Mouse (Mus musculus) mesoderm, embryonic 11.5 days (tissue): ENCODE data around the gene Gypa.

Experiments
- DNase-seq: peaks from one replicate; pipeline ENCODE4 v3.0.0-alpha.2; 2012; ENCODE audit warnings: low read depth, low spot score

Gypa gene

DNA sequence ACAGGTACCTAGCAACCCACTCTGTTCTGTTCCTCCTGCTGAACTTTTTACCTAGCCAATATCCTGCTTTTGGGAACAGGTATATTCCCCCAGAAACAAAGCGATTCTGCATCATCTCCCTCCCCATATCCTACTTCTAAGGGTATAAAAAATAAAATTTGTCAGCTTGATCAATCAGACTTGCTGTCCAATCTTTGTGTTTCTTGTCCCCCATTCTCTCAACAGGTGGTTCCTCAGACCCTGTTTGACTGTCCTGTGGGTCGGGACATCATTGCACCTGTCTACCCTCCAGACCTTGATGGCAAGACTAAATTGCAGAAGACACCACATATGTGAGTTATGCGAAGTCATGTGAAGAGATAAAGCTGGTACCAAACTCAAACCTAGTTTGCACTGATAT, 48.3 kb downstream of the Gypa start:
- peak; percentile 31 for DNase-seq

DNA sequence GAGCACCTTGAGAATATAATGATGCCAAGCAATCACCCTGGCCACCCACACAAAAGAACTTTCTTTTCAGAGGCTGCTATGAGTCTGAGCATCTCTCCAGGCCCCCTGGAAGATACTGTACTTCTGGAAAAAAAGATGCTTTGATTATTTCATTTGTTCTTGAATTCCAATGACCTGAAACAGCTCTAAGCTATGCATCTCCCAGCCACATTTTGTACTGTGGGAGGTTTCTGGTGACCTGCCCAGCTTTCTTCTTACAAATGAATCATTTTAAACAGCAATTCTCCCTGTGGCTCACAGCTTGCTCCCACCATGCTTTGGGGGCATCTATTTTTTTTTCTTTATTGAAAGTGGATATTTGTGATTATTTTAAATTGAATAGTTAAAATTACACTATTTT, 56.9 kb downstream of the Gypa start:
- no peak for DNase-seq

DNA sequence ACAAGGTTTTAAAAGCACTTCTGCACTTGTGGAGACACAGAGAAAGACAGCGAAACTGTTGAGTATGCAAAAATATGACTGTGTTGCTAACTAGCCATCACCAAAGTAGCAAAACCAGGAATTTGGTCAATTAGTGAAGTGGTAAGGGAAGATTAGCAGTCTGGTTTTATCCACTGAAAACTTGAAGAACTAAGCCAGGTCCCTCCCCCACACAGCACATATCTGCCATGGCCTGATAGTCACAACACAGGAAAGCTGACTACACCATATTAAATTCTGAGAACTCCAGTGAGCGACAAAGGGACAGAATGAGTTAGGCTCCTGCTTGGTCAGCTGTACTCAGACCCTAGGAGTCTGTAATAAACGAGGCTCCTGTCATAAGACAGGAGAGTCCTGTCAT, 57.7 kb downstream of the Gypa start:
- DNase-seq, result no peak

DNA sequence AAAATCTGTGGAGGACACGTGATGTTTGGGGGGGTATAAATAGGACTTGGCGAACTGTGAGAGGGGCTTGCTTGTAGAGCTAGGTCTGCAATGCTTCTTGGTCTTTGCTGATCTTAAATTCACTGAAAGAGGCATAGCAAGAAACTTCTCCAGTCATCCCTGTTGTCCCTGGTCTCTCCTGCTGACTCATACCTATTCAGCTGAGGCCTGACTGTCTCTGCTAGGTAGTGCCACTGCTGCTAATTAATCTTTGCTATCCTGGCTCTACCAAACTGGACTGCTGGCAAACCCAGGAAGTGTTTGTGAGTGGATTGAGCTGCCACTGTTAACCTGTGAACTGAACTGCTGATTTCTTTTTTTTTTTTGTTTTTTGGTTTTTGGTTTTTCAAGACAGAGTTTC, 61.4 kb downstream of the Gypa start:
- no peak for DNase-seq
